Mouse (Mus musculus): Measurements from ENCODE around the gene Ankrd13d. TPM values are rescaled to one million over a fixed set of nuclear protein-coding genes. Genes with fewer than 3 reads are reported as not detected.
"Not testable (repeated sequence)": the region's sequence is repeated elsewhere in the genome, so short reads cannot be mapped to it uniquely, and the experiment has no call there.

Ankrd13d gene
- total RNA-seq, 2 experiments from 2014 or later, result 0.23 to 0.27 TPM

DNA sequence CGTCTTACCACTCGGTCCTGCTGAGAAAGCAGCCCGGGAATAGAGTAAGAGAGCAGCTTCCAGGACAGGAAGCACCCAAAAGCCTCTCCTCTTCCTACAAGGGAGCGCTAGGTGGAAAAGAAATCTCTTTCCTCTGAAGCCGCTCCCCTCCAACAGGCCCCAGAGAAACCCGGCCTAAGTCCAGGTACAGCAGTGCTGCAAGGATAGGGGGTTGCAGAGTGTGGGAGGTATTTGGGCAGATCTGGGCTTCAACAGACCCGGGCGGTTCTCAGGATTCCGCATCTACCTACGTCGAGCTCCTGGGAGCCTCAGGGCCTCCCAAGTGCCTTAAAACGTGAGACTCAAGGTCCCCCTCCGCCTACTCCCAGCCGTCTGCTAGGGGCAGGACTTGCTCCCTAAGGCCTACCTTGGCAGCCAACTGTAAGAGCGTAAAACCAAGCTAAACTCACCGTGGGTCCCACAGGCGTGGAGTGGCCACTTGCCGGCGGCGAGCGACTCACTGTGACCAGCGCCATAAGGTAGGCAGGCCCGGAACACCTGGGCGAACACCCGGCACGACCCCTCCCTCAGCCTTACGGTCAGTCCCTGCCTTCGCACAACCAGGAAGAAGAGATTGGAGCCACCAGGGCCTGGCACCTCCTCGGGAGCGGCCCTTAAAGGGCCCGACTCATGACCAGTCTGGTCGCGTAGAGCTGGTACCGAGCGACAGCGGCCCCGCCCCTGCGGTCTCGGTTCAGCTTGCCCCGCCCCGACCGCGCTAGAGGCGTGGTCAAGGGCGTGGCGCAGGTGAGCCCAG is 14.2 kb downstream of the Ankrd13d start, which contains the start of gene Ssh3:
Gene Ssh3, minus strand, starts transcription at position 615 of the 796 bp plus-strand sequence.
- intact Hi-C loops (cut with DNase I), result loop anchor here (10.0 kb wide), 1 partner anchor 146 kb away; no protein-coding TSS in a partner anchor
- DNase-seq, result peak; percentile 40 to 47

DNA sequence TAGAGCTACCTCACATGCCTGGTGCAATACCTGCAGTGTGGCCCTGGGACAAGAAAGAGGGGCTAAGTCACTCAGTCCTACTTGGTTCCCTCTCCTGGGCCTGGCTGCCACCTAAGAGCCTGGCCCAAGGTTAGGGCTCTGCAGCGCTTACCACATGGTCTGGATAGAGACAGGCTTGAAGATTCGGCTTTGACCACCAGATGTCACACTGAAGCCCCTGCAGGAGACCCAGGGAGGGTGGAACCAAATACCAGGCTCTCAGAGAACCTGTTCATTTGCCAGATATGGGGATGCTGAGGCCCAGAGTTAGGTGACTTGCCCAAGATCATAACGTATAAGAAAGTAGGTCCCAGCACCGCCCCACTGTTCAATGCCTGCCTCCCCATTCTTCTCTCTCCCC is 17.0 kb downstream of the Ankrd13d start:
- no peak for DNase-seq
- intact Hi-C loops (cut with DNase I), result loop anchor here (10.0 kb wide), 1 partner anchor 149 kb away; no protein-coding TSS in a partner anchor

DNA sequence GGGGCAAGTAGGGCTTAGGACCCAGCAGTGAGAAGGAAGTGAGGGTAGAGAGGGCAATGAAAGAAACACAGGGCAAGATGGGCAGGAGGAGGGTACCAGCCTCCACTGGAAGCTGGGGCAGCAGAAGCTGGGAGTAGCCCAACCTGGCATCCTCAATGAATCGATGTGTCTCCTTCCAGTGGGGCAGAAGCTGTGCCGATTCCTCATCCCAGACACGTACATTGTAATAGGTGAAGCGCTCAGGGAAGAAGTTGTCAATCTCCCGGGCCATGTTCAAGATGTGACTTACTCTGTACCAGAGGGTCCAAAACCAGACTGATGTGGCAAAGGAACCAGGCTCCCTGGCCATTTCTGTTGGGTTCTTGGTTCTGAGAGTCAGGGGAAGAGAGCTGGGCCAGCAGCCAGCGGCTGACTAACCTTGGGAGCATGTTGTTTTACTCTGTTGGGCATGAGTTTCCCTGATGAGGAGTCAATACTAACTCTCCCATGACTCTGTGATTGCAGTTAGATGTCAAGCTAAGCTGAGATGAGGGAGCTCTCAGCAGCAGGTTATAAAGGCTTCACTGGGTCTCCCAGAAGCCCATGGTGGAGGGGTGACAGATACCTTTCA is 18.7 kb downstream of the Ankrd13d start:
- no peak for DNase-seq
- intact Hi-C loops (cut with DNase I), result loop anchor here (10.0 kb wide), 1 partner anchor 151 kb away; no protein-coding TSS in a partner anchor

DNA sequence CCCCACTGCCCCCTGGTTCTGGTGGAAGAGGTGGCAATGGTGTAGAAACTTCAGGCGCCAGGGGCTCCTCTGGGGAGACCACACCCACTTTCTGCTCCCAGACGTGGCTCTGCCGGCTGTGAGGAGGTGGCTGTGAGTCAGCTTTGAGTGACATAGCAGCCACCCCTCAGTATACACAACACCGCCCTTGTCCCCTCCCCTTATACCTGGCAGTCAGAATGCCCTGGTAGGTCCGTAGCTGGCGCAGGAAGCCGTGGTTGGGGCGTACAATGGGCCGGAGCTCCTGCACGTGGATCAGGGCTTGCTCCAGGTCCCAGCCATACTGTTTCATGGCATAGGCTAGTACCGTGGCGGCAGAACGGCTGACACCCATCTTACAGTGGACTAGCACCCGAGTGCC is 19.2 kb downstream of the Ankrd13d start:
- intact Hi-C loops (cut with DNase I), result loop anchor here (10.0 kb wide), 1 partner anchor 151 kb away; no protein-coding TSS in a partner anchor
- DNase-seq, result no peak

DNA sequence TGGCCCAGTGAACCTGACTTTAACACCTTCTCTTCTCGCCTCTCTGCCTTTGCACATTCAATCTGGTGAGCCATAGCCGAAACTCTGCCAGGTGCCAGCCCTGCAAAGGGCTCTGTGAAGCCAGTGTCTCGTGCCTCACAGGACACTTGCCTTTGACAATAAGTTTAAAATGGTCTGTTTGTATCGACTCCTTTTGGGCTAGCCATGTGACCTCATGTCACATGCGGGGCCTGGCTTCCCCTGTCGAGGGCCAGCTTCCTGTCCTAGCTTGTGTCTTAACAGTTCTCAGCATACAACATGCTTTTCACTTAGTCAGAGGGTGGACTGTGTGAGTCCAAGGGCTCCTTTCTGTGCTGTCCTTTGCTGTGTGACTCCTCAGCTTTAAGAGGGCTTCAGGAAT is 20.2 kb downstream of the Ankrd13d start:
- DNase-seq, result no peak
- intact Hi-C loops (cut with DNase I), result loop anchor here (10.0 kb wide), 1 partner anchor 152 kb away; no protein-coding TSS in a partner anchor

DNA sequence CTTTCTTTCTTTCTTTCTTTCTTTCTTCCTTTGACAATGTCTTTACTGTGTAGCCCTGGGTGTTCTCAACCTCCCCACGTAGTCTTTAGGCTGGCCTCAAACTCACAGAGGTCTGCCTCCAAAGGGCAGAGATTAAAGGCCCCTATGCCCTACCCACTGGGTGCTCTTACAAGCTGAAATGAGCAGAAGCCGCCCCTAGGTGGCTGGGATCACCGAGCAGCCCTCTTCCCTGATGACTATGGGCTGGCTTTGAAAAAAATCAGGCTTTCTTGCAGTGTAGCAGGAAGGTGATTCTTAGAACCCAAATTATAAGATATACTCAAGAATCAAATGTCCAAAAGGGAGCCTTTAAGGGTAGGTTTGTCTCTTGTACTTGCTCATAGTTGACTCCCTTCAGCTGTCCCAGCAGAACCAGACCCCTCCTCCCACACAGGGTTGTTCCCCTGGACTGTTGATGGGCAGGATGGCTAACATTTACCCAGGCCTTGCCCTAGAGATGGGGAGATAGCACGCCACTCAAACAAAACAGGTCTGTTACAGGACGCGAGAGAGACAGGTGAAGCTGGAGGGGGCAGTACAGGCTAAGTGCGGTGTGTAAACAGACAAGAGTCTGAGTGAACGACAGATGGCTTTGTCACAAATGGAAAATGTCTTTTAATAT is 21.8 kb downstream of the Ankrd13d start:
- intact Hi-C loops (cut with DNase I), result loop anchor here (10.0 kb wide), 1 partner anchor 154 kb away; no protein-coding TSS in a partner anchor
- no peak for DNase-seq

DNA sequence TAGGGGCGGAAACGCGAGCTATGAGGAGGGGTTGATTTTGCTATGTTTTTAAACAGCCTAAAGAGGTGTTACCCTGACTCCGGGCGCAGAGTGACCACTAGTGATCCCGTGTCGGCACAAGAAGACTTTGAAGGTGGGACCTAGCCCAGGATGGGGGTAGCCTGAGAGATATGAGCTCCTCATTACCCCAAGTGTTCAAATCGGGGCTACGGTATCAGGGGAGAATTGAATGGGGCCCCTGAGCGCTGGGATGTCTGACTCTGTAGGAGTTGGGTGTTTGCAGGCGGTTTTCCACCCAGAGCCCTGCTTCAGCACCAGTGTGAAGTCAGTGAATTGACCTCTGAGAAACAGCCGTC is 25.1 kb downstream of the Ankrd13d start:
- intact Hi-C loops (cut with DNase I), result loop anchor here (2.0 kb wide), 1 partner anchor 49 kb away; the partner anchor contains the start of gene Grk2

GRCm38 (mm10) chr19:4257216-4257896 is 25.6 kb downstream of the Ankrd13d start:
- DNase-seq, result peak; percentile 90 to 91
- intact Hi-C loops (cut with DNase I), result loop anchor here (2.0 kb wide), 1 partner anchor 49 kb away; the partner anchor contains the start of gene Grk2

More for the DNA sequence above, 25.1 kb downstream of the Ankrd13d start:
- DNase-seq, result no peak

DNA sequence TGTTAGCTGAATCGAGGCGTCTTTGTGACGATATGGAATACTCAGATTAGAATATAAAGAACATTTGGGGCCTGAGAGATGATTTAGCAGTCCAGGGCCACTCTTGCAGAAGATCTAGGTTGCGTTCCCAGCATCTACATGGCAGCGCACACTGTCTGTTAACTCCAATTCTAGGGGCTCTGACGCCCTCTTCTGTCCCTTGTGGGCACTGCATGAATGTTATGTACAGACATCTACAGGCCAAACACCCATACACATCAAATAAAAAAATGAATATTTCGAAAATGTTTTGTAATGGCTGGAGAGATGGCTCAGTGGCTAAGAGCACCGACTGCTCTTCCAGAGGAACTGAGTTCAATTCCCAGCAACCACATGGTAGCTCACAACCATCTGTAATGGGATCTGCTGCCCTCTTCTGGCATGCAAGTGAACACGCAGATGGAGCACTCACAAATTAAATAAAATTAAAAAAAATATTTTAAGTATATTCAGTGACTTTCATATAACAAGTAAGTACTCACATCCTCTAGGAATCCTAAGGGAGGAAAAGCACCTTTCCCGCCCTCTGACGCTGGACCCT is 27.3 kb downstream of the Ankrd13d start:
- no peak for DNase-seq
- intact Hi-C loops (cut with DNase I), result loop anchor here (2.0 kb wide), 1 partner anchor 51 kb away; the partner anchor contains the start of gene Grk2

DNA sequence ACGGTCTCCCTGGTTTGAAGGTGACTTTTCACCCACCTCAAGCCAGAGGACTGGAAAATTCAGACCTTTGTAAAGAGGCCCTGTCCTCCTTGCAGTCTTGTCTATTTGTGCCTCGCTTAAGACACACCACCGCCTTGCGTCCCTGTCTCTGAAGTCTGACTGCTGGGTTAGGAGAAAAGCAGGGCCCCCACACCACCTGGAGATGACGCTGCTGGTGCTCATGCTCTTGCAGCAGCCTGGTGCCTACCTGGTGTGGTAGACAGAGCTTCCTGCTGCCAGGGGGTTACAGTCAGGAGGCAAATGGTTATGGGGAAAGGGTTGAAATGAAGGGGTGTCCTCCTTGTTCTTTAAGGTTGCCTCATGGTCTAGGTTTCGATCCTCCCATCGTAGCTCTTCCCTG is 28.7 kb downstream of the Ankrd13d start:
- intact Hi-C loops (cut with DNase I), result no loop called here
- no peak for DNase-seq

GRCm38 (mm10) chr19:4248683-4249082 is 34.3 kb downstream of the Ankrd13d start:
- intact Hi-C loops (cut with DNase I); DNase-seq: not testable (repeated sequence)

DNA sequence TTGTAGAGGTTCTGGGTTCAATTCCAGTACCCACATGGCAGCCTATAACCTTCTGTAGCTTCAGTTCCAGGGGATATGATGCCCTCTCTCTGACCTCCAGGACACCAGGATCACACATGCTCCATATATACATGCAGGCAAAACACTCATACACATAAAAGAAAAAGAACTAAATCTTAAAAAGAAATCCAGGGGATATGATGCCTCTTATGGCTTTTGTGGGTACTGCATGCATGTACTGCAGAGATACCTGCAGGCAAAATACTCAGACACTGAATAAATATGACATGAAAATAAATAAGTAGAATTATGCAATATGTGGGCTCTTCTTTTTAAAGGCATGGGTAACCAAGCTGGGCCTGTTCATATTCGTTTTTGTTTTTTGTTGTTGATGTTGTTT is 35.9 kb downstream of the Ankrd13d start:
- intact Hi-C loops (cut with DNase I), result no loop called here
- no peak for DNase-seq

DNA sequence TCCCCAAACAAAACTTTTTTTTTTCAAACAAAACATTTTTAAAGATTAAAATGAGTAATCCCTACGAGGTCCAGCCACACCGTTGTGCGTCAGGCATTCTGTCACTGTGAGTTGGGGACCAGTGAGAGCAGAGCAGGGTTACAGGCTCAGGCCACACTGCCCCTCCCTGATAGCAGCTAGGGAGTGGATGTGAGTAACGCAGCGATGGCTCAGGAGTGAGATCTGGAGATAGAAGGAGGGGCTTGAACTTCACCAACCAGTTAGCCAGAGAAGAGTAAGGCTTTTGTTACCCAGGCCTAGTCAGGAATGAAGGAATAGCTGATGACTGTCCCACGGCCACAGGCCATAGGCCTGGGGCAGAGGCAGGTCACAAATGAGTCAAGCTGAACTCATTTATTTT is 38.2 kb downstream of the Ankrd13d start:
- intact Hi-C loops (cut with DNase I), result no loop called here
- DNase-seq, result no peak

- intact Hi-C loops (cut with DNase I), result no loop called here
- no peak for DNase-seq
These were observed 40.5 kb downstream of the Ankrd13d start for GRCm38 (mm10) chr19:4242416-4242815.

DNA sequence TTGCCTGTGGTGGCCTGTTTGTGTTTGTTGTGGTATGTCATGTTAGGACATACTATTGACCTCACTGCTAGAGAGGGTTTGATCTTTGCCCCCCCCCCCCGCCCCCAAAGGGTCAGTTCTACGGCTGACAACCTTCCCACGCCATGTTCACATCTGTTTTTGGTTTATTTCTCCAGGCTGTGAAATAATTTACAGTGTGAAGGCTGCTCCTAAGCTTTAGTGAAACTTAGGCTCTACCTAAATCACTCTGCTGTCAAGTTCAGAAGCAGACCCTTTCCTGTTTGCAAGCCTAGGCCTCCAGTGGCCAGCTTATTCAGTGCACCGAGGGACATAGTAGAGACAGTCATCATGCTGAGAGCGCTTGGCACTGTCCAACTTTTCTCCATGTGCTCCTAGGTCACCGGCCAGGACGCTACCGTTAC is 42.7 kb downstream of the Ankrd13d start:
- intact Hi-C loops (cut with DNase I), result no loop called here
- DNase-seq, result no peak

DNA sequence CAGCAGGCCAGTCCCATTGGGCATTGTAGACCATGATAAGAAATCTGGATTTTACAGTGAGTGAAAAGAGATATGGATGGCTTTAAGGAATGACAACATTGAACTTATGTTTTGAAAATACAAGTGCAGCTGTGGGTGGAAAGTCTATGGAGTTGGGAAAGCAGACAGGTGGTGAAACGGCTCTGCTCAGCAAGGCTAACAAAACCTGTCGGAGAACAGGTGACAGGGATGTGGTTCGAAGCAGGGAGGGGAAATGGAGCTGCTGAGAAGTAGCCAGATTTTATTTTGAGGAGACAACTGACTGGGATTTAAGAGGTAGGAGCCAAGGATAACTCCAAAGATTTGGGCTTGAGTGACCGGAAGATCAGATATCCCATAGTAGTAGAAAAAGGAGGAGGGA is 48.4 kb downstream of the Ankrd13d start:
- no peak for DNase-seq
- intact Hi-C loops (cut with DNase I), result no loop called here

DNA sequence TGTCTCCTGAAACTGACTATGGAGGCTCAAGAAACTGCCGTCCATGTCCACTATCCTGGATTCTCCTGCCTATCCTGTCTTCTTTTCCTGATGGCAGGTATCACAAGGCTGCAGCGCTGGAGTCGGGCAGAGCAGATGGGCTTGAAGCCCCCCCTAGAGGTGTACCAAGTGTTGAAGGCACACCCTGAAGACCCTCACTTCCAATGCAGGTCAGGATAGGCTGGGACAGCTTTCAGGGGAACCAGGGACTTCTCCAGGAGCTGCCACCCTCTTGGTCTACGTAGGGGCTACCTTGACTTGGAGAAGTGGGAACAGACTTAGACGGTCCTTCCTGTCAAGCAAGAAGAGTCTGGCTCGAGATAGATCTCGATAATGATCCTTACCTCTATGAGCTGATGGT is 50.3 kb downstream of the Ankrd13d start:
- intact Hi-C loops (cut with DNase I), result no loop called here
- DNase-seq, result no peak

- DNase-seq, result no peak
- intact Hi-C loops (cut with DNase I), result no loop called here
These were observed 50.8 kb downstream of the Ankrd13d start for GRCm38 (mm10) chr19:4232186-4232572.

DNA sequence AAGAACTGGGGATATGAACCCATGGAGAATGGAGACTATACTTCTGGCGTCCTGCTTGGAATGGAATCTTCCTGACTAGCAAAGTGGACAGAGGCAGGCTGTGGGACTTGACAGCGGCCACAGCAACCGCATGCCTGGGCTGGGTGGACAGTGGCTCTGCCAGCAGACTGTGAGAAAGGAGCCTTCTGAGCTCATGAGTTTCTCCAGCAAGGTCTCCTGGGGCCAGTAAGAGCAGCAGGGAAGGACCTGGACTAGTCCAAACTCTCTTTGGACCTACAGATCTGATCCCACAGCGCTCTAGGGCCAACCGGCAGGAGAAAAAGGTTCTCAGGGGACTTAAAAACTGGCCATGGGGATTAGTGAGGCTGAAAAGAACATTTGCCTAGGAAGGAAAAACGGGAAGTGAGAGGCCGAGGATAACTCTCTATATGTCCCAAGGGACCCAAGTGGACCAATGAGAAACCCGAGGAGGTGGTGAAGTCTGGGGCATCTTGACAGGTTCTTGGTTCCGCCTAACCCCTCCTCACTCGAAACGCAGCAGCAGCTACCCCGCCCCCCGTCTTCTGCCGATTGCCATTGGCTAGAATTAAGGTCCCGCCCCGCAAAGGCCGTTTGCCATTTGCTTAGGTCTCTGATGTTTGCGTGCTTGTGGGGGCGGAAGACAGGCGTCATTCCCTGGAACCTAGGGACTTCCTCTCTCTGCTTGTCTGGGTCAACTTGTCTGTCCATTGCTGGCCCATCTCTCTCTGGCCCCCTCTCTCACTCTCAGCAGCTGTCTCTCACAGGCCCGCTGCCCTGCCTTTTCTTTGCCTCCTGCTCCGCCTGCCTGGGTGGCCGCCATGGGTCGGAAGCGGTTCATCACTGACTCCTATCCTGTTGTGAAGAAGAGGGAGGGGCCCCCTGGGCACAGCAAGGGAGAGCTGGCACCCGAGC is 51.4 kb downstream of the Ankrd13d start, which contains the start of gene Pold4:
Gene Pold4, plus strand, starts transcription at position 647 of the 933 bp plus-strand sequence.
- DNase-seq, result peak; percentile 94 to 99
- intact Hi-C loops (cut with DNase I), result no loop called here

Measured in gastrocnemius, postnatal 36 days (tissue).